Mouse (Mus musculus) intestine, embryonic 14.5 days (tissue): ENCODE data around the gene Fpgs. TPM values are rescaled to one million over a fixed set of nuclear protein-coding genes. Genes with fewer than 3 reads are reported as not detected.

Experiments
- ATAC-seq: fragments of 200-750 bp; cut with Nextera tagmentation; replicated peaks from 2 replicates; pipeline ENCODE4 v1.8.0; 2017; ENCODE audit warnings: low read depth, moderate number of reproducible peaks, moderate TSS enrichment, moderate library complexity; ENCODE audit not compliant: low FRiP score, low TSS enrichment
- DNase-seq: peaks from one replicate; pipeline ENCODE4 v3.0.0-alpha.2; 2018; ENCODE audit warnings: low spot score
- H3K27ac ChIP-seq: fragments of 300-500 bp; sonication (generic); 2 replicates; pipeline ENCODE4 v1.5.1; 2014; ENCODE audit warnings: low read depth, mild to moderate bottlenecking, control low read depth
- H3K27me3 ChIP-seq: fragments of 300-500 bp; sonication (generic); replicated peaks from 2 replicates; pipeline ENCODE4 v1.6.1; 2014; ENCODE audit warnings: low read length, control low read depth; ENCODE audit not compliant: control insufficient read depth, insufficient read depth
- H3K36me3 ChIP-seq: fragments of 300-500 bp; sonication (generic); 2 replicates; pipeline ENCODE4 v1.6.1; 2014; ENCODE audit warnings: low read length, control low read depth; ENCODE audit not compliant: control insufficient read depth, insufficient read depth
- H3K4me1 ChIP-seq: fragments of 300-500 bp; sonication (generic); replicated peaks from 2 replicates; pipeline ENCODE4 v1.6.1; 2014; ENCODE audit warnings: low read length, control low read depth, mixed read lengths; ENCODE audit not compliant: control insufficient read depth, insufficient read depth
- H3K4me2 ChIP-seq: fragments of 300-500 bp; sonication (generic); 2 replicates; pipeline ENCODE4 v1.6.1; 2014; ENCODE audit warnings: low read length
- H3K4me3 ChIP-seq: fragments of 300-500 bp; sonication (generic); 2 replicates; pipeline ENCODE4 v1.5.1; 2014; ENCODE audit warnings: low read depth, low read length, control low read depth, mixed read lengths
- H3K9ac ChIP-seq: fragments of 300-500 bp; sonication (generic); 2 replicates; pipeline ENCODE4 v1.6.1; 2014; ENCODE audit warnings: mild to moderate bottlenecking, low read length
- H3K9me3 ChIP-seq: fragments of 300-500 bp; sonication (generic); 2 replicates; pipeline ENCODE4 v1.6.1; 2016; ENCODE audit warnings: low read length, control low read depth; ENCODE audit not compliant: control insufficient read depth
- WGBS: fragments of 180-500 bp; shearing (Covaris S2); extraction: QIAGEN DNeasy Blood & Tissue Kit; methylation state at CpG from one replicate; pipeline ENCODE4 v1.1.7; 2014; 5-methylcytosine and 5-hydroxymethylcytosine counted together
- polyA plus RNA-seq: library from polyadenylated mRNA; unstranded; fragments of >200 nt; fragmentation: Nextera tagmentation; extraction: Ambion mirVana; gene quantifications from 2 replicates; pipeline ENCODE4 v1.2.1, GENCODE M21; 2014

The Fpgs gene
- polyA plus RNA-seq, 1 experiment from 2014 or later, result 35.6 TPM

- Histone ChIP-seq H3K36me3 (peaks cover 23% of the 10 kb centered on the region), H3K27me3 (peaks cover 23% of the 10 kb centered on the region), H3K4me3 (peak overlapping the region; percentile 46), H3K9me3 (no peaks in the 10 kb centered on the region), H3K4me1 (peaks cover 13% of the 10 kb centered on the region), H3K9ac (peak overlapping the region; percentile 38), H3K4me2 (peak overlapping the region; percentile 86), H3K27ac (no peak overlapping the region; the same call in 1 of the 2 replicates)
- DNase-seq, result peak; percentile 77
- WGBS, result 6% methylated on average over 55 of the region's 58 CpGs
- peak; percentile 54 for ATAC-seq
Measured at GRCm38 (mm10) chr2:32741273-32742172, 37.6 kb upstream of the Fpgs start.

- Histone ChIP-seq H3K4me2 (peak within 1 kb of the TSS; percentile 86), H3K27ac (no peak within 1 kb of the TSS; the same call in 1 of the 2 replicates), H3K27me3 (peaks cover 23% of the 10 kb centered on the region), H3K9ac (peak within 1 kb of the TSS; percentile 38), H3K9me3 (no peaks in the 10 kb centered on the region), H3K36me3 (peaks cover 17% of the 10 kb centered on the region), H3K4me3 (peak within 1 kb of the TSS; percentile 46), H3K4me1 (peaks cover 13% of the 10 kb centered on the region)
- DNase-seq (no peak), ATAC-seq (0 out of 2 replicates have a peak, but pooled peaks have one; percentile 2)
- WGBS, result 5% methylated on average over 11 of the region's 11 CpGs
Measured at GRCm38 (mm10) chr2:32740916-32741272, 36.9 kb upstream of the Fpgs start, which contains the start of gene 6330409D20Rik. TSS of gene 6330409D20Rik (minus strand) at chr2:32741016.

GRCm38 (mm10) chr2:32739311-32739710 lies 35.4 kb upstream of the Fpgs start:
- 68% methylated on average over 4 of the region's 4 CpGs for WGBS
- DNase-seq, result no peak

DNA sequence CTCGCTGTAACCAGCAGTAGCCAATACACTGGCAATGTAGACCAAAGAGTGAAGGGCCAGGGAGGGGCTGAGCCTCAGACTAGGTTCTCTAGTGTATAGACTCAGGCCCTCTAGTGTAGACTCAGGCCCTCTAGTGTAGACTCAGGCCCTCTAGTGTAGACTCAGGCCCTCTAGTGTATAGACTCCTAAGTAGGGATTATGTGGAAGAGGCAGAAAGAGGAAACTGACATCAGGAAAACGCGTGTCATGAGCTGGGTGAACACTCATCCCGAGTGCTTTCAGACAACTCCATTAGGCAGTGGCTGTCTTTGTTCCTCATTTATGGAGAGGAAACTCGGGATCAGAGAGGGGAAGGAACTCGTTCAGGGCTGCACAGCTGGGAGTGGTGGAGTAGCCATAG lies 33.1 kb upstream of the Fpgs start:
- Histone ChIP-seq H3K4me2 (no peak overlapping the region), H3K27ac (no peak overlapping the region), H3K4me1 (peaks cover 25% of the 10 kb centered on the region), H3K4me3 (no peak overlapping the region), H3K9ac (no peak overlapping the region), H3K36me3 (peaks cover 4% of the 10 kb centered on the region), H3K9me3 (no peaks in the 10 kb centered on the region), H3K27me3 (peaks cover 14% of the 10 kb centered on the region; the same call in 1 of the 2 replicates)
- no peak for ATAC-seq
- WGBS, result 63% methylated on average over 6 of the region's 6 CpGs
- DNase-seq, result no peak

More at GRCm38 (mm10) chr2:32739311-32739710, 35.4 kb upstream of the Fpgs start:
- peaks cover 4% of the 10 kb centered on the region for H3K36me3 ChIP-seq
- no peaks in the 10 kb centered on the region for H3K9me3 ChIP-seq
- H3K4me3 ChIP-seq, result no peak overlapping the region
- H3K4me1 ChIP-seq, result peaks cover 18% of the 10 kb centered on the region
- H3K27me3 ChIP-seq, result peaks cover 23% of the 10 kb centered on the region
- no peak overlapping the region for H3K4me2 ChIP-seq
- H3K9ac ChIP-seq, result no peak overlapping the region
- H3K27ac ChIP-seq, result no peak overlapping the region
- ATAC-seq, result no peak

DNA sequence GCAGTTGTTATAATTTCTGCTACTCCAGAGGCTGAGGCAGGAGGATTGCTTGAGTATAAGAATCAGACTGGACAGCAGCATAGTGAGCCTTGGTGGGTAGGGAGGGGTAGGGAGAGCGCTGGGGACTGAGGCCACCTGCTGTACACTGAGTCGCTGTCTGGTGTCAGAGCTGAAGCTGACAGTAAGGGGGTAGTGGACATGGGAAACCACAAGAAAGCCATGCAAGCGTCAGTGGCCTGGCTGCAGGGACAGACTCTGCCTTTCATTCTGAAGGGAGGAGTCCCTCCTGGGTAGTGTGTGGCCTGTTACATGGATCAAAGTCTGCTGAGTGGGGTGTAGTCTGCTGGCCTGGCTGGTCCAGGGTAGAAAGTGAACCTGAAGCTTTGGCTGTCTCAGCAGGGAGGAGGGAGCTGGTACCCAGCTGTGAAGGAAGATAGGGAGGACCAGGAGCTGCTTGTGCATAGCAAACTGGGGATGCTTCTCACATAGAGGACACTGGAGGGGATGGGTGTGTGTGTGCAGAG lies 32.4 kb upstream of the Fpgs start:
- Histone ChIP-seq H3K9me3 (no peaks in the 10 kb centered on the region), H3K27ac (no peak overlapping the region), H3K4me2 (no peak overlapping the region), H3K27me3 (peaks cover 8% of the 10 kb centered on the region; the same call in 1 of the 2 replicates), H3K4me3 (no peak overlapping the region), H3K9ac (no peak overlapping the region), H3K4me1 (peaks cover 25% of the 10 kb centered on the region), H3K36me3 (peaks cover 4% of the 10 kb centered on the region)
- 55% methylated on average over 3 of the region's 3 CpGs for WGBS
- no peak for DNase-seq
- no peak for ATAC-seq

DNA sequence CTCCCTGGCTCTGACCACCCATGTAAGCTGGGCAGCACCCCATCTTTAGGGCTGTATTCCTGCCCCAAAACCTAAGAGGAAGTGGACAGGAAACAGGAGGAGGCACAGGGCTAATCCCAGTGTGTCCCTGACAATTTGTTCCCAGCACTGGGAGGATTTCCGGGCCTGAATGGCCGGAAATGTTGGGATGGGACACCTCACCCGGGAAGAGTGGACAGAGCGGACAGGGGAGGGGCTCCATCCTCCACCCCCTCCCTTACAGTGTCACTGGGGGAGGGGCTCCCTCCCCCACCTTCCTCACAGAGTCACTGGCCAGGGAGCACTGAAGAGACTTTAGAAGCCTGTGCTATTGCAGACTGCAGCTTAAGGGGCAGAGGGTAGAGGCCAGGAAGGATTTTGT lies 31.0 kb upstream of the Fpgs start:
- 47% methylated on average over 4 of the region's 4 CpGs for WGBS
- Histone ChIP-seq H3K4me1 (peaks cover 30% of the 10 kb centered on the region), H3K36me3 (peaks cover 4% of the 10 kb centered on the region), H3K9ac (no peak overlapping the region), H3K27ac (no peak overlapping the region), H3K4me2 (no peak overlapping the region), H3K4me3 (no peak overlapping the region), H3K9me3 (no peaks in the 10 kb centered on the region), H3K27me3 (no peaks in the 10 kb centered on the region)
- ATAC-seq (no peak), DNase-seq (no peak)

DNA sequence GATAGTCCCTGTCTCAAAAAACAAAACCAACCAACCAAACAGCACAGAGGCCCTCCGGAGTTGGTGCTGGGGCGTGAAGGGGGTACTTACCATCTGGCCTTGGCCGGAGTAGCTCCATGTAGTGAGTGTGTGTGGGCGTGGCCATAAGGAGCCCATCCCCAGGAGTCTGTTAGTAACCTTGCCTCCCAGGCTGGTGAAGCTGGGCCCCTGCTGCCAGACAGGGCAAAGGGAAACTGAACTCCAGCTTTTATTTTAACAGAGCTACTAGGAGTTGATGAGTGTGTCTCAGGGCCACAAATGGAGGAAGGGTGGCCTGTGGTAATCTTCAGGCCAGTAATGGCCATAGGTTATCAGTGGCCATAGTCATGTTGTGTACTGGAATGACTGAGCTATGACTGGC lies 30.5 kb upstream of the Fpgs start:
- Histone ChIP-seq H3K4me2 (no peak overlapping the region), H3K27me3 (no peaks in the 10 kb centered on the region), H3K9me3 (no peaks in the 10 kb centered on the region), H3K27ac (0 out of 2 replicates have a peak overlapping the region, but pooled peaks have one; percentile 17), H3K4me3 (no peak overlapping the region), H3K9ac (no peak overlapping the region), H3K36me3 (peaks cover 4% of the 10 kb centered on the region), H3K4me1 (peaks cover 30% of the 10 kb centered on the region)
- DNase-seq (no peak), ATAC-seq (no peak)
- 45% methylated on average over 4 of the region's 4 CpGs for WGBS

DNA sequence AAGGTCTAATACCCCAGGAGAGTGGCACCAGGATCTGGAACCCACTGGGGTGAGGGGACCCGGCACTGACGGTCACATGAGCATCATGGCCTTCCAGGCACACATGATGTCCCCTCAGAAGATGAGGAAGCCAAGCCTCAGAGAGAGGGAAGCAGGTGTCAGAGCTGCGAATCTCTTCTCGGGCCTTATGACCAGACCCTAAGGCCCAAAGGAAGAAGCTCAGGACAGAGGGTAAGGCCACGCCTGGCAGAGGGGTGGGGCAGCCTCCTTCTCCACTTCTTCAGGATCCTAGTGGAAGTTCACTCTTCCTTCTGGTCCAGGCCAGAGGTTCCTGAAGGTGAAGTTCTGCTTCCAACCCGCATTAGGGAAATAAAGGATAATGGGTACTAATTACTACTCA lies 28.8 kb upstream of the Fpgs start:
- peaks cover 4% of the 10 kb centered on the region for H3K36me3 ChIP-seq
- no peak overlapping the region; the same call in 1 of the 2 replicates for H3K27ac ChIP-seq
- ATAC-seq, result no peak
- no peak overlapping the region for H3K4me2 ChIP-seq
- DNase-seq, result no peak
- H3K27me3 ChIP-seq, result no peaks in the 10 kb centered on the region
- WGBS, result 82% methylated on average over 6 of the region's 6 CpGs
- peaks cover 30% of the 10 kb centered on the region for H3K4me1 ChIP-seq
- no peak overlapping the region for H3K4me3 ChIP-seq
- no peak overlapping the region for H3K9ac ChIP-seq
- H3K9me3 ChIP-seq, result no peaks in the 10 kb centered on the region
